Mouse (Mus musculus) liver, embryonic 13.5 days (tissue): ENCODE results near the gene Vps8. TPM values are rescaled to one million over a fixed set of nuclear protein-coding genes. Genes with fewer than 3 reads are reported as not detected.

Experiments used
- ATAC-seq: fragments of 200-750 bp; cut with Nextera tagmentation; 2 replicates; pipeline ENCODE4 v1.8.0; 2017; ENCODE audit warnings: low read depth, mild to moderate bottlenecking, moderate number of reproducible peaks, moderate library complexity
- DNase-seq: peaks from one replicate; pipeline ENCODE4 v3.0.0; 2022
- H3K27ac ChIP-seq: fragments of 300-500 bp; sonication (generic); 2 replicates; pipeline ENCODE4 v1.5.1; 2015; ENCODE audit warnings: moderate library complexity, mild to moderate bottlenecking, inconsistent platforms
- H3K27me3 ChIP-seq: fragments of 300-500 bp; sonication (generic); 2 replicates; pipeline ENCODE4 v1.6.1; 2015; ENCODE audit warnings: mild to moderate bottlenecking, inconsistent platforms
- H3K36me3 ChIP-seq: fragments of 300-500 bp; sonication (generic); 2 replicates; pipeline ENCODE4 v1.6.1; 2015; ENCODE audit warnings: mild to moderate bottlenecking, inconsistent platforms
- H3K4me1 ChIP-seq: fragments of 300-500 bp; sonication (generic); replicated peaks from 2 replicates; pipeline ENCODE4 v1.6.1; 2015; ENCODE audit warnings: inconsistent platforms
- H3K4me2 ChIP-seq: fragments of 300-500 bp; sonication (generic); 2 replicates; pipeline ENCODE4 v1.6.1; 2015; ENCODE audit warnings: inconsistent platforms, mild to moderate bottlenecking, moderate library complexity
- H3K4me3 ChIP-seq: fragments of 300-500 bp; sonication (generic); replicated peaks from 2 replicates; pipeline ENCODE4 v1.5.1; 2015; ENCODE audit warnings: mild to moderate bottlenecking, inconsistent platforms
- H3K9ac ChIP-seq: fragments of 300-500 bp; sonication (generic); 2 replicates; pipeline ENCODE4 v1.6.1; 2015; ENCODE audit warnings: mild to moderate bottlenecking, inconsistent platforms
- H3K9me3 ChIP-seq: fragments of 300-500 bp; sonication (generic); replicated peaks from 2 replicates; pipeline ENCODE4 v1.6.1; 2016; ENCODE audit warnings: inconsistent platforms
- WGBS: fragments of 180-500 bp; shearing (Covaris S2); methylation state at CpG from one replicate; pipeline ENCODE4 v1.1.7; 2015; ENCODE audit not compliant: insufficient replicate concordance; 5-methylcytosine and 5-hydroxymethylcytosine counted together
- polyA plus RNA-seq: library from polyadenylated mRNA; unstranded; fragments of >200 nt; fragmentation: Nextera tagmentation; extraction: Ambion mirVana; gene quantifications from 2 replicates; pipeline ENCODE4 v1.2.1, GENCODE M21; 2015

The Vps8 gene
- polyA plus RNA-seq, 1 experiment from 2014 or later: 5.3 TPM

- H3K27me3 ChIP-seq: no peaks in the 10 kb centered on the region
- H3K4me2 ChIP-seq: no peak overlapping the region
- H3K4me1 ChIP-seq: no peaks in the 10 kb centered on the region
- no peak for DNase-seq
- H3K27ac ChIP-seq: no peak overlapping the region
- no peak for ATAC-seq
- no peaks in the 10 kb centered on the region for H3K36me3 ChIP-seq
- no peak overlapping the region for H3K9ac ChIP-seq
- no peak overlapping the region for H3K4me3 ChIP-seq
- H3K9me3 ChIP-seq: no peaks in the 10 kb centered on the region
- WGBS: 76% methylated on average over 3 of the region's 3 CpGs
Measured at GRCm38 (mm10) chr16:21553506-21553905, 130.6 kb downstream of the Vps8 start.

- H3K4me2 ChIP-seq: no peak overlapping the region
- DNase-seq (no peak), ATAC-seq (0 out of 2 replicates have a peak, but pooled peaks have one; percentile 34)
- no peak overlapping the region for H3K4me3 ChIP-seq
- no peak overlapping the region for H3K27ac ChIP-seq
- H3K9ac ChIP-seq: no peak overlapping the region
- 40% methylated on average over 3 of the region's 3 CpGs for WGBS
- no peaks in the 10 kb centered on the region; the same call in 1 of the 2 replicates for H3K36me3 ChIP-seq
- H3K9me3 ChIP-seq: no peaks in the 10 kb centered on the region
- H3K4me1 ChIP-seq: peaks cover 5% of the 10 kb centered on the region; the same call in 1 of the 2 replicates
- H3K27me3 ChIP-seq: no peaks in the 10 kb centered on the region
Measured at GRCm38 (mm10) chr16:21562625-21563300, 139.8 kb downstream of the Vps8 start.

DNA sequence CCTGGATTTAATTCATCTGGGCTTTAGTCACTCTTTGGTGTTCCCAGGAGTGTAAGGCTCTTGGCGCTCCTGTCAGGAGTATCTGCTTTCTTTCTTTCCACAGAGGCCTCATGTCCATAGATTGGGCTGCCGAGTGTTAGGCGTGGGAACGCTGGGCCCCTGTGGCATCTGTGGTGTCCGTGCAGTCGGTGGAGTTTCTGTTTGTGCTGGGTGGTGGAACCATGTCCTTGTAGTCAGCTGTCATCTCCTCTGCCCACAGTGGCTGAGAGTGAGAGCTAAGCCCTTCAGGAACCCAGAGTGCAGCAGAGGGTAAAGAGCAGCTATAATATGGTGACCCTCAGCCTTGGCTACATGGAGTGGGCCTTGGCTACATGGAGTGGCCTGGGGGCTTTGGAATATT lies 140.4 kb downstream of the Vps8 start:
- Histone ChIP-seq H3K4me2 (no peak overlapping the region), H3K4me1 (peaks cover 5% of the 10 kb centered on the region; the same call in 1 of the 2 replicates), H3K27me3 (no peaks in the 10 kb centered on the region), H3K9me3 (no peaks in the 10 kb centered on the region), H3K4me3 (no peak overlapping the region), H3K9ac (no peak overlapping the region), H3K36me3 (no peaks in the 10 kb centered on the region; the same call in 1 of the 2 replicates), H3K27ac (no peak overlapping the region)
- WGBS: 77% methylated on average over 6 of the region's 6 CpGs
- no peak for DNase-seq
- no peak for ATAC-seq

DNA sequence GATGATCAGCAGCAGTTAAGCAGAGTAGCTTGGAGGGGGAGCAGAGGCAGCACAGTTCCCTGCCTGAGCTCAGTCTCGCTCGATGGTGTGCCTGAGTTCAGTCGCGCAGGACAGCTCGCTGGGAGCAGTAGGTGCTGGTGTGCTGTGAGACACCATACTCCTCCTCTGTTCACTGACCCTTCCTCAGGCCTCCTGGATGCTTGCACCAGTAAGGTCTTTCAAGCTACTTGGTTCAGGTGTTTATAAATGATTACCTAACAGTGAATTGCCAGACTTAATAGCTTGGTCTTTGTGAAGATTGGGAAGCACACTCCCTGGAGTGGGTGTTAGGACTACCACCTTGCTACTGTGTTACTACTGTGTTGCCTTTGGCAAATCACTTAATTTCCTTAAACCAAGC lies 144.2 kb downstream of the Vps8 start:
- H3K9me3 ChIP-seq: no peaks in the 10 kb centered on the region
- H3K27me3 ChIP-seq: no peaks in the 10 kb centered on the region
- peaks cover 5% of the 10 kb centered on the region; the same call in 1 of the 2 replicates for H3K4me1 ChIP-seq
- no peak overlapping the region for H3K9ac ChIP-seq
- H3K4me2 ChIP-seq: no peak overlapping the region
- DNase-seq: no peak
- no peak overlapping the region for H3K27ac ChIP-seq
- H3K4me3 ChIP-seq: no peak overlapping the region
- H3K36me3 ChIP-seq: no peaks in the 10 kb centered on the region
- ATAC-seq: no peak
- 91% methylated on average over 5 of the region's 5 CpGs for WGBS

DNA sequence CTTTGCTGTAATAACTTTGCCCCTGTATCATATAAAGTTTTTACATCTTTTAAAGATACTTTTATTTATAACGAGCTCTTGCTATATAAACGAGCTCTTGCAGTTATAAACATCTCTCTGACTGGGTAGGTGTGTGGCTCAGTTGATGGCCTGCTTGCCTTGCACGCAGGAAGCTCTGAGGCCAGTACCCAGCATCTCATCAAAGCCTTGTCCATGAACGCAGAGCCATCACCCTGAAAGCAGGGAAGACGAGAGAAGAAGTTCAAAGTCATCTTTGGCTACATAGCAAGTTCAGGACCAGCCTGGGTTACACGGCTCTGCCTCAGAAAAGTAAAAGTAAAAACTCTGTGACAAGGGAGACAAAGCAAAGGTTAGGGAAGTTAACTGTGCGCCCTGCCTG lies 147.0 kb downstream of the Vps8 start:
- Histone ChIP-seq H3K9ac (no peak overlapping the region), H3K9me3 (no peaks in the 10 kb centered on the region), H3K4me2 (no peak overlapping the region), H3K27me3 (no peaks in the 10 kb centered on the region), H3K4me3 (no peak overlapping the region), H3K36me3 (no peaks in the 10 kb centered on the region), H3K4me1 (no peaks in the 10 kb centered on the region), H3K27ac (no peak overlapping the region)
- no peak for ATAC-seq
- 75% methylated on average over 7 of the region's 7 CpGs for WGBS
- no peak for DNase-seq

GRCm38 (mm10) chr16:21570786-21571185 lies 147.9 kb downstream of the Vps8 start:
- WGBS: 78% methylated on average over 5 of the region's 5 CpGs
- ATAC-seq: no peak
- H3K4me2 ChIP-seq: no peak overlapping the region
- no peaks in the 10 kb centered on the region for H3K9me3 ChIP-seq
- H3K36me3 ChIP-seq: no peaks in the 10 kb centered on the region
- no peaks in the 10 kb centered on the region for H3K4me1 ChIP-seq
- no peak overlapping the region for H3K27ac ChIP-seq
- no peak for DNase-seq
- no peak overlapping the region for H3K9ac ChIP-seq
- H3K27me3 ChIP-seq: no peaks in the 10 kb centered on the region
- H3K4me3 ChIP-seq: no peak overlapping the region

DNA sequence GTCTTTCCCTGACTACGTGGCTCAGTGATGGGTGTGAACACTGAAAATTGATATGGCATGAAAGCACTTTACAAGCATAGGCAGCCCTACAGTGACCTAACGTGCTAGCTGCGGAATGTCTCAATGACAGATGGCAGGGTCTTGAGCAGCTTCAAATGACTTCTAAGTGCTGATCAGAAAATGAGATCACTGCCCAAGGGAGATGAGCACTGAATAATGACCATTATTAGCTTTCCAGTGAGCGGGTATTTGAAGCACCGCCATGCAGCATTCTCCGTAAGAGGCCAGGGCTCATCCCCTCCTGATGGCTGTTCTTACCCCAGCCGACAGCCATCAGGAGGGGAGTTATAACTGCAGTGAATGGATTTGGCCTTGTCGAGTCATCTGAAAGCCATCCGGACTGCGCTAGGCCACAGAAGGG lies 153.1 kb downstream of the Vps8 start:
- Histone ChIP-seq H3K27me3 (no peaks in the 10 kb centered on the region), H3K9me3 (no peaks in the 10 kb centered on the region), H3K4me3 (no peak overlapping the region), H3K4me2 (no peak overlapping the region), H3K9ac (no peak overlapping the region), H3K4me1 (no peaks in the 10 kb centered on the region), H3K27ac (no peak overlapping the region), H3K36me3 (no peaks in the 10 kb centered on the region)
- WGBS: 83% methylated on average over 10 of the region's 10 CpGs
- no peak for ATAC-seq
- no peak for DNase-seq

GRCm38 (mm10) chr16:21589110-21589509 lies 166.2 kb downstream of the Vps8 start:
- Histone ChIP-seq H3K4me3 (no peak overlapping the region), H3K27ac (no peak overlapping the region), H3K9me3 (no peaks in the 10 kb centered on the region), H3K36me3 (no peaks in the 10 kb centered on the region), H3K9ac (no peak overlapping the region), H3K27me3 (no peaks in the 10 kb centered on the region), H3K4me2 (no peak overlapping the region), H3K4me1 (no peaks in the 10 kb centered on the region)
- WGBS: 78% methylated on average over 6 of the region's 6 CpGs
- DNase-seq: no peak
- ATAC-seq: no peak

DNA sequence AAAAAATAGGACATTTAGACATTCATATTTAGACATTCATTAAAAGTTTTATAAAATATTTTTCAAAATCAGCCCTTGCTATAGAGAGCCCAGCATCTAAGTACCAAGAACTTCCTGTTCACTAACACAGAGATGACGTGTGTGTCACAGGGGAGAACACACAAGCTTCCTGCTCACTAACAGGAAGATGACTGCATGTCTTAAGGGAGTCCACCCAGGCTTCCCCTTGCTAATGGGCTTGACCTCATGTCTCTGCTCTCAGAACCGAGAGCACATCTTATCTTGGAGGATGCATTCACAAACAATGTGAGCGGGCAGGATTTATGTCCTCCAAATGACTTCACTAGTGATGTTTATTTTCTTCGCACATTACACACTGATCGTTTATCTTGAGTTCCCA lies 167.9 kb downstream of the Vps8 start:
- H3K9ac ChIP-seq: no peak overlapping the region
- no peak for DNase-seq
- no peaks in the 10 kb centered on the region for H3K9me3 ChIP-seq
- no peak overlapping the region for H3K4me2 ChIP-seq
- H3K4me3 ChIP-seq: no peak overlapping the region
- no peak overlapping the region for H3K27ac ChIP-seq
- ATAC-seq: no peak
- H3K4me1 ChIP-seq: no peaks in the 10 kb centered on the region
- WGBS: 39% methylated on average over 5 of the region's 5 CpGs
- no peaks in the 10 kb centered on the region for H3K36me3 ChIP-seq
- H3K27me3 ChIP-seq: no peaks in the 10 kb centered on the region

DNA sequence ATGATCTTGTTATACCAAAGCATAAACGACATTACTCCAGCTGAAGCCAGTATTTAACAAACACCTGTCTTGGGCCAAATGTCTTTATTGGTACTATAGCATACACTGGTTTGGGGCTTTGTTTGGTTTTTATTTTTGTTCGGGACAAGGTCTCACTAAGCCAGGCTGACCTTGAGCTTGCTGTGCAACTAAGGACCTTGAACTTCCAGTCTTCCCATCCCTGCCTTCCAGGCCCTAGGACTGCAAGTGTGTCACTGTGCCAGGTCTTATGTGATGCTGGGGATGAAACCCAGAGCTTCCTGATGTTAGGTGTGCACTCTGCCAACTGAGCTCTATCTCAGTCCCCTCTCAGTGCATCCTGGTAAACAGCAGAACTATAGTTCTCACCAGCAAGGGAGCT lies 168.6 kb downstream of the Vps8 start:
- no peaks in the 10 kb centered on the region for H3K27me3 ChIP-seq
- no peak overlapping the region for H3K9ac ChIP-seq
- H3K36me3 ChIP-seq: no peaks in the 10 kb centered on the region
- H3K27ac ChIP-seq: no peak overlapping the region
- no peak overlapping the region for H3K4me2 ChIP-seq
- H3K4me3 ChIP-seq: no peak overlapping the region
- ATAC-seq (no peak), DNase-seq (no peak)
- no peaks in the 10 kb centered on the region for H3K4me1 ChIP-seq
- 70% methylated on average over 2 of the region's 2 CpGs for WGBS
- H3K9me3 ChIP-seq: no peaks in the 10 kb centered on the region

- H3K4me2 ChIP-seq: no peak overlapping the region
- DNase-seq (no peak), ATAC-seq (no peak)
- no peak overlapping the region for H3K27ac ChIP-seq
- H3K36me3 ChIP-seq: no peaks in the 10 kb centered on the region
- no peaks in the 10 kb centered on the region for H3K9me3 ChIP-seq
- 62% methylated on average over 6 of the region's 6 CpGs for WGBS
- H3K4me1 ChIP-seq: no peaks in the 10 kb centered on the region
- H3K9ac ChIP-seq: no peak overlapping the region
- no peak overlapping the region for H3K4me3 ChIP-seq
- H3K27me3 ChIP-seq: no peaks in the 10 kb centered on the region
Measured at GRCm38 (mm10) chr16:21595539-21595938, 172.6 kb downstream of the Vps8 start.

DNA sequence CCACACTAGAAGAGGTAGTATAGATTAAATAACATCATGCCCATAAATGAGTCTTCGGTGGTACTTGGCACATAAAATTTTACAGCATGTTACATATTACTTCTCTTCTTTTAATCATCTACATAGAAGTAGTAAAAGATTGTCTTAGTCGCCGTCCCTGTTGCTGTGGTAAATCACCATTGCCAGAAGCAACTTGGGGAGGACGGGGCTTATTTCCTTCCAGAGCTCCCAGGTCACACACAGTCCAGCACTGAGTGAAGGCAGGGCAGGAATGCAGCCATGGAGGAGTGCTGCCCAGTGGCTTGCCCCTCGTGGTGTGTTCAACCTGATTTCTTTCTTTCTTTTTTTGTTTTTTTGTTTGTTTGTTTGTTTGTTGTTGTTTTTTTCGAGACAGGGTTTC lies 181.4 kb downstream of the Vps8 start:
- Histone ChIP-seq H3K36me3 (no peaks in the 10 kb centered on the region), H3K4me3 (no peak overlapping the region), H3K4me2 (no peak overlapping the region), H3K27ac (no peak overlapping the region), H3K27me3 (no peaks in the 10 kb centered on the region), H3K9ac (no peak overlapping the region), H3K9me3 (no peaks in the 10 kb centered on the region), H3K4me1 (0 out of 2 replicates have a peak, but pooled peaks cover 2% of the 10 kb centered on the region)
- ATAC-seq (no peak), DNase-seq (no peak)
- 58% methylated on average over 6 of the region's 6 CpGs for WGBS
